Mouse (Mus musculus) limb, embryonic 12.5 days (tissue): ENCODE results near the gene Sez6l2. TPM values are rescaled to one million over a fixed set of nuclear protein-coding genes. Genes with fewer than 3 reads are reported as not detected.
A peak's percentile ranks its signal among the peaks of the same experiment; 100 is the strongest.

Experiments
- ATAC-seq: fragments of 200-750 bp; cut with Nextera tagmentation; 2 replicates; pipeline ENCODE4 v1.8.0; 2017; ENCODE audit warnings: low read depth, moderate TSS enrichment; ENCODE audit not compliant: insufficient number of reproducible peaks, insufficient read depth, low FRiP score, low TSS enrichment
- H3K27ac ChIP-seq: fragments of 300-500 bp; sonication (generic); 2 replicates; pipeline ENCODE4 v1.5.1; 2016; ENCODE audit warnings: mild to moderate bottlenecking, moderate library complexity
- H3K27me3 ChIP-seq: fragments of 300-500 bp; sonication (generic); 2 replicates; pipeline ENCODE4 v1.6.1; 2016; ENCODE audit warnings: mild to moderate bottlenecking, moderate library complexity
- H3K36me3 ChIP-seq: fragments of 300-500 bp; sonication (generic); 2 replicates; pipeline ENCODE4 v1.6.1; 2016; ENCODE audit warnings: mild to moderate bottlenecking, moderate library complexity
- H3K4me1 ChIP-seq: fragments of 300-500 bp; sonication (generic); replicated peaks from 2 replicates; pipeline ENCODE4 v1.6.1; 2016
- H3K4me2 ChIP-seq: fragments of 300-500 bp; sonication (generic); 2 replicates; pipeline ENCODE4 v1.6.1; 2016; ENCODE audit warnings: mild to moderate bottlenecking, moderate library complexity
- H3K4me3 ChIP-seq: fragments of 300-500 bp; sonication (generic); replicated peaks from 2 replicates; pipeline ENCODE4 v1.5.1; 2016; ENCODE audit warnings: mild to moderate bottlenecking
- H3K9ac ChIP-seq: fragments of 300-500 bp; sonication (generic); replicated peaks from 2 replicates; pipeline ENCODE4 v1.6.1; 2016; ENCODE audit warnings: mild to moderate bottlenecking, moderate library complexity
- H3K9me3 ChIP-seq: fragments of 300-500 bp; sonication (generic); 2 replicates; pipeline ENCODE4 v1.6.1; 2016; ENCODE audit warnings: mild to moderate bottlenecking, moderate library complexity
- WGBS: fragments of 180-500 bp; shearing (Covaris S2); methylation state at CpG from one replicate; pipeline ENCODE4 v1.1.7; 2016; 5-methylcytosine and 5-hydroxymethylcytosine counted together
- polyA plus RNA-seq: library from polyadenylated mRNA; unstranded; fragments of >200 nt; fragmentation: Nextera tagmentation; extraction: Ambion mirVana; gene quantifications from 2 replicates; pipeline ENCODE4 v1.2.1, GENCODE M21; 2016

Sez6l2 gene
- polyA plus RNA-seq, 1 experiment from 2014 or later, result 0.35 TPM

GRCm38 (mm10) chr7:126961095-126961494 is 10.7 kb downstream of the Sez6l2 start:
- 87% methylated on average over 5 of the region's 5 CpGs for WGBS
- Histone ChIP-seq H3K4me2 (no peak overlapping the region), H3K27me3 (peaks cover 35% of the 10 kb centered on the region), H3K9me3 (no peaks in the 10 kb centered on the region), H3K4me3 (no peak overlapping the region), H3K27ac (no peak overlapping the region), H3K4me1 (no peaks in the 10 kb centered on the region; the same call in 1 of the 2 replicates), H3K36me3 (no peaks in the 10 kb centered on the region), H3K9ac (no peak overlapping the region)
- no peak for ATAC-seq

GRCm38 (mm10) chr7:126961965-126962364 is 11.6 kb downstream of the Sez6l2 start:
- Histone ChIP-seq H3K9me3 (no peaks in the 10 kb centered on the region), H3K4me2 (no peak overlapping the region), H3K27me3 (peaks cover 35% of the 10 kb centered on the region), H3K4me1 (no peaks in the 10 kb centered on the region; the same call in 1 of the 2 replicates), H3K27ac (no peak overlapping the region), H3K9ac (no peak overlapping the region), H3K36me3 (no peaks in the 10 kb centered on the region), H3K4me3 (no peak overlapping the region)
- 81% methylated on average over 4 of the region's 4 CpGs for WGBS
- no peak for ATAC-seq

- Histone ChIP-seq H3K36me3 (no peaks in the 10 kb centered on the region), H3K27ac (no peak overlapping the region), H3K4me2 (peak overlapping the region; percentile 41), H3K9ac (no peak overlapping the region), H3K27me3 (peaks cover 35% of the 10 kb centered on the region), H3K4me1 (no peaks in the 10 kb centered on the region; the same call in 1 of the 2 replicates), H3K9me3 (no peaks in the 10 kb centered on the region), H3K4me3 (peak overlapping the region; percentile 14; the same call in 1 of the 2 replicates)
- ATAC-seq, result no peak
- WGBS, result 26% methylated on average over 19 of the region's 19 CpGs
Observed at GRCm38 (mm10) chr7:126963548-126964286, 13.4 kb downstream of the Sez6l2 start.

- Histone ChIP-seq H3K27ac (no peak overlapping the region), H3K27me3 (peaks cover 35% of the 10 kb centered on the region), H3K36me3 (no peaks in the 10 kb centered on the region), H3K9ac (no peak overlapping the region), H3K4me3 (no peak overlapping the region), H3K4me1 (no peaks in the 10 kb centered on the region; the same call in 1 of the 2 replicates), H3K4me2 (no peak overlapping the region), H3K9me3 (no peaks in the 10 kb centered on the region)
- no peak for ATAC-seq
- WGBS, result 76% methylated on average over 3 of the region's 3 CpGs
Observed at GRCm38 (mm10) chr7:126965568-126965967, 15.2 kb downstream of the Sez6l2 start.

GRCm38 (mm10) chr7:126967361-126967760 is 17.0 kb downstream of the Sez6l2 start:
- WGBS, result 64% methylated on average over 6 of the region's 6 CpGs
- Histone ChIP-seq H3K27me3 (peaks cover 27% of the 10 kb centered on the region), H3K27ac (no peak overlapping the region), H3K4me3 (no peak overlapping the region), H3K9ac (0 out of 2 replicates have a peak overlapping the region, but pooled peaks have one; percentile 8), H3K4me2 (no peak overlapping the region), H3K4me1 (no peaks in the 10 kb centered on the region; the same call in 1 of the 2 replicates), H3K36me3 (no peaks in the 10 kb centered on the region), H3K9me3 (no peaks in the 10 kb centered on the region)
- no peak for ATAC-seq

- H3K4me1 ChIP-seq, result peaks cover 9% of the 10 kb centered on the region; the same call in 1 of the 2 replicates
- H3K36me3 ChIP-seq, result peaks cover 28% of the 10 kb centered on the region
- H3K9me3 ChIP-seq, result no peaks in the 10 kb centered on the region
- H3K9ac ChIP-seq, result peak overlapping the region; percentile 96
- no peaks in the 10 kb centered on the region for H3K27me3 ChIP-seq
- H3K4me3 ChIP-seq, result peak overlapping the region; percentile 100
- no peak overlapping the region for H3K27ac ChIP-seq
- 15% methylated on average over 8 of the region's 8 CpGs for WGBS
- ATAC-seq, result peak; percentile 47; the same call in 1 of the 2 replicates
- H3K4me2 ChIP-seq, result peak overlapping the region; percentile 91
Observed at GRCm38 (mm10) chr7:126975493-126975892, 25.1 kb downstream of the Sez6l2 start.

GRCm38 (mm10) chr7:126975893-126975949 is 25.4 kb downstream of the Sez6l2 start, which contains the start of gene Cdipt:
TSS of gene Cdipt (plus strand) at chr7:126975914.
- Histone ChIP-seq H3K36me3 (peaks cover 30% of the 10 kb centered on the region), H3K4me2 (peak within 1 kb of the TSS; percentile 91), H3K9me3 (no peaks in the 10 kb centered on the region), H3K27ac (peak within 1 kb of the TSS; percentile 89), H3K4me1 (peaks cover 9% of the 10 kb centered on the region; the same call in 1 of the 2 replicates), H3K4me3 (peak within 1 kb of the TSS; percentile 100), H3K9ac (peak within 1 kb of the TSS; percentile 96), H3K27me3 (no peaks in the 10 kb centered on the region)
- WGBS, result 0% methylated on average over 1 of the region's 1 CpGs
- ATAC-seq, result no peak; the same call in 1 of the 2 replicates

- Histone ChIP-seq H3K4me2 (peak within 1 kb of the TSS; percentile 91), H3K27me3 (no peaks in the 10 kb centered on the region), H3K4me3 (peak within 1 kb of the TSS; percentile 100), H3K36me3 (peaks cover 34% of the 10 kb centered on the region), H3K4me1 (peaks cover 9% of the 10 kb centered on the region; the same call in 1 of the 2 replicates), H3K27ac (peak within 1 kb of the TSS; percentile 89), H3K9ac (peak within 1 kb of the TSS; percentile 96), H3K9me3 (no peaks in the 10 kb centered on the region)
- WGBS, result under 1% methylated on average over 55 of the region's 55 CpGs
- ATAC-seq, result peak; percentile 93
Observed at GRCm38 (mm10) chr7:126975950-126976866, 25.8 kb downstream of the Sez6l2 start, which contains the start of gene Cdiptos. TSS of gene Cdiptos (minus strand) at chr7:126976098.

GRCm38 (mm10) chr7:126976878-126977459 is 26.6 kb downstream of the Sez6l2 start:
- no peaks in the 10 kb centered on the region for H3K9me3 ChIP-seq
- peak; percentile 2; the same call in 1 of the 2 replicates for ATAC-seq
- peak overlapping the region; percentile 96 for H3K9ac ChIP-seq
- H3K4me3 ChIP-seq, result peak overlapping the region; percentile 100
- WGBS, result 28% methylated on average over 14 of the region's 14 CpGs
- peaks cover 37% of the 10 kb centered on the region for H3K36me3 ChIP-seq
- H3K4me2 ChIP-seq, result peak overlapping the region; percentile 91
- H3K27ac ChIP-seq, result peak overlapping the region; percentile 89
- H3K27me3 ChIP-seq, result no peaks in the 10 kb centered on the region
- peaks cover 9% of the 10 kb centered on the region; the same call in 1 of the 2 replicates for H3K4me1 ChIP-seq

- peaks cover 9% of the 10 kb centered on the region; the same call in 1 of the 2 replicates for H3K4me1 ChIP-seq
- ATAC-seq, result no peak
- no peak overlapping the region for H3K4me3 ChIP-seq
- H3K9me3 ChIP-seq, result no peaks in the 10 kb centered on the region
- no peak overlapping the region for H3K4me2 ChIP-seq
- WGBS, result 95% methylated on average over 6 of the region's 6 CpGs
- peaks cover 37% of the 10 kb centered on the region for H3K36me3 ChIP-seq
- H3K9ac ChIP-seq, result no peak overlapping the region
- H3K27ac ChIP-seq, result no peak overlapping the region
- no peaks in the 10 kb centered on the region for H3K27me3 ChIP-seq
Observed at GRCm38 (mm10) chr7:126978841-126979240, 28.5 kb downstream of the Sez6l2 start.

GRCm38 (mm10) chr7:126981601-126982000 is 31.2 kb downstream of the Sez6l2 start:
- WGBS, result 82% methylated on average over 2 of the region's 2 CpGs
- Histone ChIP-seq H3K27me3 (no peaks in the 10 kb centered on the region), H3K4me2 (no peak overlapping the region), H3K27ac (no peak overlapping the region), H3K9ac (no peak overlapping the region), H3K4me3 (no peak overlapping the region), H3K9me3 (no peaks in the 10 kb centered on the region), H3K36me3 (peaks cover 37% of the 10 kb centered on the region), H3K4me1 (peaks cover 11% of the 10 kb centered on the region; the same call in 1 of the 2 replicates)
- ATAC-seq, result no peak
